In genomic region chr6:6577741-6578284, GRCm38 (mm10) we compare ENCODE assay signal across 8 mouse cellular contexts. TPM values are rescaled to one million over a fixed set of nuclear protein-coding genes. Genes with fewer than 3 reads are reported as not detected.
DNase-seq lines count a peak whose midpoint lies in the region; ATAC-seq and TF ChIP-seq lines count a peak whose summit lies in the region.

No protein-coding gene starts in this region.

- peak overlapping the region; percentile 81 for H3K4me3 ChIP-seq in G1E (ENCODE audit: low read depth, low read length)
- peak overlapping the region; percentile 95 for H3K4me3 ChIP-seq in forebrain, embryonic 11.5 days (ENCODE audit: low read depth, low read length)
- H3K4me3 ChIP-seq in limb, embryonic 15.5 days = peak overlapping the region; percentile 94
- peak overlapping the region; percentile 91 for H3K4me3 ChIP-seq in neural tube, embryonic 14.5 days (ENCODE audit: low read depth, low read length)

- peaks cover 3% of the 10 kb centered on the region for H3K4me1 ChIP-seq in G1E (ENCODE audit: insufficient read depth, low read depth, low read length)
- H3K4me1 ChIP-seq in forebrain, embryonic 11.5 days (replicated peaks; ENCODE audit: control insufficient read depth, insufficient read depth, low read length) = no peaks in the 10 kb centered on the region
- H3K4me1 ChIP-seq in limb, embryonic 15.5 days = peaks cover 4% of the 10 kb centered on the region; the same call in 1 of the 2 replicates
- H3K4me1 ChIP-seq in neural tube, embryonic 14.5 days (ENCODE audit: control insufficient read depth, insufficient read depth, low read length) = peaks cover 13% of the 10 kb centered on the region; the same call in 1 of the 2 replicates

- H3K9ac ChIP-seq in forebrain, embryonic 11.5 days (ENCODE audit: low read length) = peak overlapping the region; percentile 98
- H3K9ac ChIP-seq in limb, embryonic 15.5 days = peak overlapping the region; percentile 95
- peak overlapping the region; percentile 93 for H3K9ac ChIP-seq in neural tube, embryonic 14.5 days (replicated peaks; ENCODE audit: low read depth, low read length)

- ATAC-seq in cerebellum, adult (ENCODE audit: insufficient number of reproducible peaks, low FRiP score, low TSS enrichment) = peak; percentile 49; the same call in 1 of the 2 replicates
- ATAC-seq in G1E (ENCODE audit: extremely low read depth, insufficient number of reproducible peaks, low FRiP score, poor library complexity, severe bottlenecking) = peak; percentile 18; the same call in 1 of the 2 replicates
- peak; percentile 62; the same call in 1 of the 2 replicates for ATAC-seq in forebrain, embryonic 11.5 days (replicated peaks; ENCODE audit: low FRiP score)
- ATAC-seq in limb, embryonic 15.5 days (ENCODE audit: insufficient number of reproducible peaks, low FRiP score, low TSS enrichment, low read depth) = 0 out of 2 replicates have a peak, but pooled peaks have one; percentile 21
- peak; percentile 67 for ATAC-seq in neural tube, embryonic 14.5 days (ENCODE audit: low read depth)

- no peak for DNase-seq in cerebellum, postnatal 36 days
- DNase-seq in G1E (ENCODE audit: low spot score) = peak; percentile 15
- DNase-seq in forebrain, embryonic 11.5 days (ENCODE audit: low spot score) = no peak
- no peak for DNase-seq in adrenal gland, postnatal 25 days
- DNase-seq in urinary bladder, postnatal 25 days (ENCODE audit: low spot score) = no peak

- TF ChIP-seq CTCF in G1E (IDR thresholded peaks at IDR 0.05; ENCODE audit: low read depth, low read length) = no peak

- no peaks in the 10 kb centered on the region for H3K9me3 ChIP-seq in G1E (replicated peaks)
- no peaks in the 10 kb centered on the region for H3K9me3 ChIP-seq in forebrain, embryonic 11.5 days (ENCODE audit: control insufficient read depth, low read length)
- no peaks in the 10 kb centered on the region for H3K9me3 ChIP-seq in limb, embryonic 15.5 days
- no peaks in the 10 kb centered on the region for H3K9me3 ChIP-seq in neural tube, embryonic 14.5 days (ENCODE audit: control insufficient read depth, low read length)

- no peaks in the 10 kb centered on the region for H3K27me3 ChIP-seq in G1E (ENCODE audit: insufficient read depth, low read length)
- no peaks in the 10 kb centered on the region for H3K27me3 ChIP-seq in forebrain, embryonic 11.5 days (ENCODE audit: control insufficient read depth, insufficient read depth, low read length)
- H3K27me3 ChIP-seq in limb, embryonic 15.5 days = no peaks in the 10 kb centered on the region
- no peaks in the 10 kb centered on the region for H3K27me3 ChIP-seq in neural tube, embryonic 14.5 days (ENCODE audit: control insufficient read depth, insufficient read depth, low read length)

- H3K27ac ChIP-seq in forebrain, embryonic 11.5 days (ENCODE audit: low read depth, low read length) = peak overlapping the region; percentile 62
- peak overlapping the region; percentile 93 for H3K27ac ChIP-seq in limb, embryonic 15.5 days
- peak overlapping the region; percentile 85 for H3K27ac ChIP-seq in neural tube, embryonic 14.5 days (ENCODE audit: low read depth, low read length)

- 6% methylated on average over 17 of the region's 17 CpGs for WGBS in forebrain, embryonic 11.5 days
- 3% methylated on average over 17 of the region's 17 CpGs for WGBS in limb, embryonic 15.5 days
- 4% methylated on average over 17 of the region's 17 CpGs for WGBS in neural tube, embryonic 14.5 days

- H3K36me3 ChIP-seq in G1E (replicated peaks) = peaks cover 9% of the 10 kb centered on the region
- H3K36me3 ChIP-seq in forebrain, embryonic 11.5 days (ENCODE audit: control insufficient read depth, insufficient read depth, low read length) = no peaks in the 10 kb centered on the region; the same call in 1 of the 2 replicates
- peaks cover 4% of the 10 kb centered on the region; the same call in 1 of the 2 replicates for H3K36me3 ChIP-seq in limb, embryonic 15.5 days
- no peaks in the 10 kb centered on the region for H3K36me3 ChIP-seq in neural tube, embryonic 14.5 days (ENCODE audit: control insufficient read depth, insufficient read depth, low read length)

- peak overlapping the region; percentile 74 for H3K4me2 ChIP-seq in forebrain, embryonic 11.5 days (ENCODE audit: low read depth, low read length, severe bottlenecking)
- peak overlapping the region; percentile 52 for H3K4me2 ChIP-seq in limb, embryonic 15.5 days
- peak overlapping the region; percentile 64 for H3K4me2 ChIP-seq in neural tube, embryonic 14.5 days (ENCODE audit: low read depth, low read length)

RNA-seq across cellular contexts. Expression of gene Sem1, which starts 0.7 kb away (rescaled TPM):
- total RNA-seq in G1E (2014; fragmentation: Nextera tagmentation) (44.3 and 44.8 TPM in 2 replicates), G1E (2017) (164 and 181 TPM in 2 replicates)
- polyA plus RNA-seq in G1E (2012) = 33.5 and 73.9 TPM in 2 replicates
- polyA plus RNA-seq in forebrain, embryonic 11.5 days (2014; fragmentation: Nextera tagmentation; extraction: Ambion mirVana) = 241 and 263 TPM in 2 replicates
- polyA plus RNA-seq in limb, embryonic 15.5 days (2015; fragmentation: Nextera tagmentation; extraction: Ambion mirVana) = 222 and 252 TPM in 2 replicates
- 139 and 144 TPM in 2 replicates for polyA plus RNA-seq in neural tube, embryonic 14.5 days (2014; fragmentation: Nextera tagmentation; extraction: Ambion mirVana)
- 68.9 and 78.3 TPM in 2 replicates for total RNA-seq in adrenal gland, postnatal 25 days (2021)
